Mouse (Mus musculus): ENCODE measurements around the gene Tec.

Tec gene

DNA sequence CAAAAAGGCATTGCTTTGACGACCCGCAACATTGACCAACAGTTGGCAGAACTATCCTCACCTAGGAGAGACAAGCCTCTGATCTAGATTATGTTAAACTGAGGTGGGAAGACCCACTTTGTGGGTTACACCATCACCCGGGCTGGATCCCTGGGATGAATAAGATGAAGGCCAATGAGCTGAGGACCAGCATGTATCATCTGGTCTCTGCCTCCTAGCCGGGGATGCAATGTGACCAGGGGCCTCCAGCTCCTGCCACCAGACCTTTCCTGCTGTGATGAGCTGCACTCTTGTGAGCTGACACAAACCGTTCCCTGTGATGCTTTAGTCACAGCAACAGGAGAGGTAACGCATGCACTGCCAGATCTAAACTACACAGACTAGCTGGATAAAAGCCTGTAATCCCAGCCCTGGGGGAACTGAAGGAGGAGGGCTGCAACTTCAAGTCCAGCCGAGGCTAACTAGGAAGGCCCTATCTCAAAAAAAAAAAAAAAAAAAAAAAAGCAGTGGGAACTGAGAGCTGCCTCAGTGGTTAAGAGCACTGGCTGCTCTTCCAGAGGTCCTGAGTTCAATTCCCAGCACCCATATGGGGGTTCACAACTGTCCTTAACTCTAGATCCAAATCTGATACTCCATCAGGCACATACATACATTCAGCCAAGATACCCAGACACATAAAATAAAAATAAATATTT lies 15.8 kb downstream of the Tec start:
- no peak for DNase-seq

DNA sequence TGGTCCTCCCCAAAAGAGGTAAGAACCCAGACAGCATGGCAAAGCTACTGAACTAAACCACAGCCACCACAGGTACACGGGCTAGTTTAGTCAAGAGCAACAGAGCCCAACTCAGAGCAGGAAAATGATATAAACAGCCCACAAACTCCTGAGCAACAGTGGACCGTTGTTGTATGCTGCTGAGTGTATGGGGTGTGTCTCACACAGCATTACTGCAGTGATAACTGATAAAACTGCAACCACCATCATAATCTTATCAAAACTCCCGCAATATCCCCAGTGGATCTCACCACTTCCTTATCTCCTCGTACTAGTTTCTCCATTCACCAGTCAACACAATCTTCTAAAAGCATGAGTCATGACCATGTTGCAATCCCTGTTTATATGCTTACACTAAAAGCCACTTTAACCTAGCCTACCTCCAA lies 16.6 kb downstream of the Tec start:
- DNase-seq = no peak

- no peak for DNase-seq
Observed at GRCm38 (mm10) chr5:72850926-72851673, 17.2 kb downstream of the Tec start.

- DNase-seq = no peak
Observed at GRCm38 (mm10) chr5:72848889-72849435, 19.3 kb downstream of the Tec start.

- no peak for DNase-seq
Observed at GRCm38 (mm10) chr5:72846712-72847111, 21.6 kb downstream of the Tec start.

DNA sequence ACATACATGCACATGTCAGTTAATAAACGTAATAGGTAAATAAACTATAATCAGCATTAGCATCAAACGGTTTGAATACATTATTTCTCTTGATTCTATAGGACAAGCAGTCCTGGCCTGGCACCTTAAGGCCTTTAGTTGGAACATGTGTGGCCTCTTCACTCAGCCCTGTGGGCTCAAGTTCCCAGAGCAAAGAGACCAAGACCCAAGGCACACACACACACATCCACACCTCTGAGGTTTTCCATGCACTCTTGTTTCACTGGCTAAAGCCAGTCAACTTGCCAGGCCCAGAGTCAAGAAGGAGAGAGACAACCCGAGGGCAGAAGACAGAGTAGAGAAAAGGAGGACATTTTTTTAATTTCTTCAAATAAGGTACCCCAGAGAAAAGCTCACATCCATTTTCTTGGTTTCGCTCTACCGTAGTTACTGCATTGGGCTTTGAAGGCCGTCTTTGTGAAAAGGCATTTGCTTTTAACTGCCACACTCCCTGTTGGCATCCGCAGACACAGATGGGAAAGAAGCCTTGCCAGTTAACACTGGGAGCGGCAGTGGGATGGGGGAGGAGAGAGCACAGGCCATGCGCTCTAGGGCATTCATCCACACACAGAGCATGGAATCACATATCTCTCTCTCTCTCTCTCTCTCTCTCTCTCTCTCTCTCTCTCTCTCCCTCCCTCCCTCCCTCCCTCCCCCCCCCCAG lies 22.2 kb downstream of the Tec start:
- no peak for DNase-seq

GRCm38 (mm10) chr5:72844776-72845495 lies 23.3 kb downstream of the Tec start:
- DNase-seq = no peak

DNA sequence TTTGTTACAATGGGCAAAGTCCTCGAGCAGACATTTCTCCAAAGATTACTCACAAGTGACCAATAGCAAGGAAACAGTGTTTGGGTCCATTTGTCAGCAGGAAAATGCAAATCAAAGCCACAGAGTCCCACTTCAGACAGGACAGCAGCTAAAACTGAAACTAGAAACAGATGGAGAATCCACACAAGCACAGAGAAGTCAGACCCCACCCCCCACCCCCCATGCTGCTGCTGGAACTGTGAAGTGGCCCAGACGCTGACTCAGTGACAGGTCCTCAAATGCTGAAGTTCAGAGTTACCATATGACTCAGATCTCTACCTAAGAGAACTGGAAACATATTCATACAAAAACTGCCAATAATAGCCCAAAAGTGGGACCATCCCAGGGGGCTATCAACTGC lies 24.0 kb downstream of the Tec start:
- DNase-seq = no peak

GRCm38 (mm10) chr5:72839655-72840054 lies 28.6 kb downstream of the Tec start:
- no peak for DNase-seq

- DNase-seq = no peak
Observed at GRCm38 (mm10) chr5:72838976-72839375, 29.3 kb downstream of the Tec start.

DNA sequence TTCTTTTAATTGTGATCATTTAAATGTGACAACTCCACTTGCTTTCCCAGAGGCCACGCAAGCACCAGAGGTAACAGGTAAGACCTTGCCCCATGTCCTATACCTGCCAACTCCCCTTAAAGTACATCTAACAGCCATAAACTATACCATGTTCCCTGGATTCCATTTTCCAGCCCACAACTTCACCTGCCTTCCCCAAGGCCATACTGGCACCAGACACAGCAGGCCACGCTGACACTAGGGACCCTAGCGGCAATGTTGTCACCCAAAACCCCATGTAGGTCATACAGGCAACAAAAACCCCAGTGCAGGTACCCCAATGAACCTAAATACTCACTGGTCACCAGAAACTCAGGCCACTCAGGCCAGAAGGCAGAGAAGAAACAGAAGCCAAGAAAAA lies 32.6 kb downstream of the Tec start:
- DNase-seq = no peak

GRCm38 (mm10) chr5:72832904-72833765 lies 35.1 kb downstream of the Tec start:
- no peak for DNase-seq

DNA sequence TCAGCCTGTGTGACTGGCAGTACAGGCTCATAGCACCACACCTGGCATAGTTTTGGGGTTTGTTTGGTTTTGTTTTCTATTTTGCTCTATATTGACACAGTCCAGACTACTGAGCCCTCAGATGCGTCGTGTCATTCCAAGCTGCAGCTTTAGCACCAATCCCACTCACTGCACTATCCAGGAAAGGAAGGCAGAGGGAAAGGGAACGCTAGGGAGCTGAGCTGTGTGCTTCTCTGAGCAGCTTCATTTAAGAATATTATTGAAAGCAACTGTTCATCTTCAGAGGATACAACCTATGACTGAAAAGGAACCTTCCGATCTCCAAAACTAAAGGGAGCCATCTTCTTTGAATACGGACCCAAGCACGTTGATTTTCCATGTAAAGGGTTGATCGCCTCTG lies 36.1 kb downstream of the Tec start:
- DNase-seq = no peak

- no peak for DNase-seq
Observed at GRCm38 (mm10) chr5:72830988-72831610, 37.2 kb downstream of the Tec start.

GRCm38 (mm10) chr5:72829506-72830067 lies 38.7 kb downstream of the Tec start:
- DNase-seq = no peak

DNA sequence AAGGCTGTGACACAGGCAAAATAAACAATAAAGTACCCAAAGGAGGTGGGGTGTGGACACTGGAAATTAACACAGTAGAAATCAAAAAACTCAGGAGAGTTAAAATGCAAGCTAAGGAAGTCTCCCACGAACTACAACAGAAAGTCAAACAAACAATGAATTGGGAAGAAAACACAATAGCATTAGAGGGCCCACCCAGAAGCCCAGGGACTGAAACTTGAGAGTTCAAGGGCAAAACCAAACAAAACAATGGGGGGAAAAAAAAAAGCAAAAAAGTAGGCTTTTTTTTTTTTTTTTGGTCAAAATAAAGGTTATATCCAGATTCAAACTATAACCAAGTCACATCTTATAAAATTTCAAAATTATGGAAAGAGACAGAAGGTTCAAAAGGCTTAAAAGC lies 39.9 kb downstream of the Tec start:
- DNase-seq = no peak

DNA sequence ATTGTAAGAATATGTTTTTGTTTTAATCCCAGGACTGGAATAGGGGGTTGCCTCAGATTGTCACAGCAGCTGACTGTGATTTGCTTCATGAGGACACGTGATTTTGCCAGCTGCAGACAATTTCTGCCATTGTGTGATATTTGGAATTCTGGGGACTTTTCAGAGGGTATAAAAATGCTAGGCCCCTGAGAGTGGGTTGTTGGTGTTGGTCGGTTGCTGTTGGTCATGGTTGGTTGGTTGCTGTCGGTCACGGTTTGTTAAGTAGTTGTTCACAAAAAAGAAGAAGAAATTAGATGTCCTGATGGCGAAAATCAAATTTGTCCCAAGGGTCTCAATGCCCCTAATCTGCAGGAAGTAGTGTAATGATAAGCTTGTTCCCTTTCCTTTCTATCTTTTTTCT lies 40.8 kb downstream of the Tec start:
- DNase-seq = no peak

GRCm38 (mm10) chr5:72826445-72826844 lies 41.8 kb downstream of the Tec start:
- DNase-seq = no peak

DNA sequence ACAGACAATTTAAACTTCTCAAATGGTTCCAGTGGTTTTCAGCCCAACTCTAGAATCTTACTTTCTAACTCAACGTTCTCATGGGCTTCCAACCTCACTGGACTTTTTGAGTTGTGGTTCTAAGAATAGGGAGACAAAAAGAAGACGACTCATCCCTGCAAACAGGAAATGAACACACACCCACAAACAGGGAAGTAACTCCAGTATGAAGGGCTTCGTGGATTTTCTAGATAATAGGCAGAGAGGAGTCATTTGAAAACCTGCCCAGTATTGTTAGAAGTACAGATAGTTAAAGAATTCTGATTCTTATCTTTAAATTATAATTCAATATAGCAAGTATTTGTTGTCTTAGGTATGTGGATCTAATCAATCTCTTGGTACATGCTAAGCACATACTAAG lies 47.6 kb downstream of the Tec start:
- DNase-seq = no peak

GRCm38 (mm10) chr5:72820036-72820640 lies 48.1 kb downstream of the Tec start:
- no peak for DNase-seq

All from liver (tissue).